Mouse (Mus musculus) limb, embryonic 14.5 days (tissue): ENCODE measurements at regions not wholly inside any gene's neighbourhood (a gene's known extent, or its start where the extent isn't known, plus 50 kb on each side); places are given as distances from the start of the nearest gene placed in this dataset.

Experiments used
- ATAC-seq: fragments of 200-750 bp; cut with Nextera tagmentation; 2 replicates; pipeline ENCODE4 v1.8.0; 2017; ENCODE audit warnings: low read depth, moderate number of reproducible peaks, moderate TSS enrichment; ENCODE audit not compliant: low FRiP score
- DNase-seq: peaks from one replicate; pipeline ENCODE4 v3.0.0-alpha.2; 2015; ENCODE audit warnings: low spot score
- H3K27ac ChIP-seq: fragments of 300-500 bp; sonication (generic); replicated peaks from 2 replicates; pipeline ENCODE4 v1.5.1; 2014; ENCODE audit warnings: low read depth, mild to moderate bottlenecking, low read length, moderate library complexity, mixed read lengths
- H3K27me3 ChIP-seq: fragments of 300-500 bp; sonication (generic); 2 replicates; pipeline ENCODE4 v1.6.1; 2014; ENCODE audit warnings: low read length, mixed read lengths; ENCODE audit not compliant: control insufficient read depth, insufficient read depth
- H3K36me3 ChIP-seq: fragments of 300-500 bp; sonication (generic); 2 replicates; pipeline ENCODE4 v1.6.1; 2014; ENCODE audit warnings: mild to moderate bottlenecking, low read length, moderate library complexity, mixed read lengths; ENCODE audit not compliant: control insufficient read depth, insufficient read depth
- H3K4me1 ChIP-seq: fragments of 300-500 bp; sonication (generic); 2 replicates; pipeline ENCODE4 v1.6.1; 2014; ENCODE audit warnings: antibody characterized with exemption, low read length, mixed read lengths; ENCODE audit not compliant: control insufficient read depth, insufficient read depth
- H3K4me2 ChIP-seq: fragments of 300-500 bp; sonication (generic); replicated peaks from 2 replicates; pipeline ENCODE4 v1.6.1; 2014; ENCODE audit warnings: low read depth, mild to moderate bottlenecking, low read length, moderate library complexity; ENCODE audit not compliant: severe bottlenecking
- H3K4me3 ChIP-seq: fragments of 300-500 bp; sonication (generic); replicated peaks from 2 replicates; pipeline ENCODE4 v1.5.1; 2014; ENCODE audit warnings: low read length
- H3K9ac ChIP-seq: fragments of 300-500 bp; sonication (generic); 2 replicates; pipeline ENCODE4 v1.6.1; 2014; ENCODE audit warnings: mild to moderate bottlenecking, low read depth, low read length, moderate library complexity; ENCODE audit not compliant: severe bottlenecking
- H3K9me3 ChIP-seq: fragments of 300-500 bp; sonication (generic); 2 replicates; pipeline ENCODE4 v1.6.1; 2016; ENCODE audit warnings: low read length; ENCODE audit not compliant: control insufficient read depth
- POLR2A ChIP-seq: fragments of 200-500 bp; IDR thresholded peaks from 2 replicates; pipeline ENCODE4 v1.8.0; 2012; ENCODE audit warnings: inconsistent platforms, mild to moderate bottlenecking, moderate library complexity, borderline replicate concordance; ENCODE audit not compliant: insufficient read depth, insufficient read length; ENCODE audit errors: extremely low read depth
- WGBS: fragments of 180-500 bp; shearing (Covaris S2); extraction: QIAGEN DNeasy Blood & Tissue Kit; methylation state at CpG from one replicate; pipeline ENCODE4 v1.1.7; 2014; 5-methylcytosine and 5-hydroxymethylcytosine counted together

DNA sequence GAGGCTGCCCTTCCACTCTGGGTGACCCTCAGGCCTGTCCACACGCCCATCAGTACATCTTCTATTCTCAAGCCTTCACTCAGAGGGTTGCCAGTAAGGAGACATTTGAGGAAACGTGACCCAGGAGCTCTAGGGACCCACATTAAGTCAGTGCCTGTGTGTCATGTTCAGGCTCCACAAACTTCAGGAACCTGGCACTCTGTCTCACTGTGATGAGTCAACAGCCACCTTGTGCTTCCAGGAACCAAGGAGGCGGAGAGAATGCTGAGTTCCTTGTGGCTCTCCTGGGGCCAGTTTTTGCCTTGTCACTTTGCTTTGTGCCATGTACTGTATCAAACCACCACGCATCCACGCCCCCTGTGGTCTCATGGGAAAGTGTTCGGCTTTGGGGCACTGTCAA is 104.4 kb downstream of the Abhd5 start:
- H3K9me3 ChIP-seq: no peaks in the 10 kb centered on the region
- H3K9ac ChIP-seq: no peak overlapping the region
- H3K27ac ChIP-seq: no peak overlapping the region
- no peak for TF ChIP-seq POLR2A
- DNase-seq (no peak), ATAC-seq (no peak)
- H3K27me3 ChIP-seq: no peaks in the 10 kb centered on the region
- no peak overlapping the region for H3K4me3 ChIP-seq
- H3K4me2 ChIP-seq: no peak overlapping the region
- H3K4me1 ChIP-seq: no peaks in the 10 kb centered on the region
- 73% methylated on average over 6 of the region's 6 CpGs for WGBS
- H3K36me3 ChIP-seq: no peaks in the 10 kb centered on the region

DNA sequence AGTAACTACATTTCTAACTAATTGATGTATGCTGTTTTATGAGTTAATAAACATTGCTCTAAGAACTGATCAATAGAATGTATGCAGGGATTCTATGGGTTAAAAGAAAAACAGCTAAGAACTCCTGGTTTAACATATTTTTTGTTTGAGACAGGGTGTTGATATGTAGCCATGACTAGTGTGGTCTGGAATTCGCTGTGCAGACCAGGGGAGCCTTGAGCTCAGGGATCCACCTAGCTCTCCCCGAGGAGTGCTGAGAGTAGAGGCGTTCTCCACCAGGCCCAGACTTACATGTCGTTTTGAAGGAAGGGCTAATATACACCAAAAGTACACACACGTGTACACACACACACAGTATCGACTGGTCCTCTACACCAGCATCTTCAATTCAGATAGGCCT is 108.1 kb downstream of the Abhd5 start:
- H3K4me1 ChIP-seq: no peaks in the 10 kb centered on the region
- H3K4me2 ChIP-seq: no peak overlapping the region
- 82% methylated on average over 6 of the region's 6 CpGs for WGBS
- no peaks in the 10 kb centered on the region for H3K36me3 ChIP-seq
- no peaks in the 10 kb centered on the region for H3K27me3 ChIP-seq
- DNase-seq (no peak), ATAC-seq (no peak)
- H3K4me3 ChIP-seq: no peak overlapping the region
- no peaks in the 10 kb centered on the region for H3K9me3 ChIP-seq
- H3K9ac ChIP-seq: no peak overlapping the region
- no peak for TF ChIP-seq POLR2A
- no peak overlapping the region for H3K27ac ChIP-seq

DNA sequence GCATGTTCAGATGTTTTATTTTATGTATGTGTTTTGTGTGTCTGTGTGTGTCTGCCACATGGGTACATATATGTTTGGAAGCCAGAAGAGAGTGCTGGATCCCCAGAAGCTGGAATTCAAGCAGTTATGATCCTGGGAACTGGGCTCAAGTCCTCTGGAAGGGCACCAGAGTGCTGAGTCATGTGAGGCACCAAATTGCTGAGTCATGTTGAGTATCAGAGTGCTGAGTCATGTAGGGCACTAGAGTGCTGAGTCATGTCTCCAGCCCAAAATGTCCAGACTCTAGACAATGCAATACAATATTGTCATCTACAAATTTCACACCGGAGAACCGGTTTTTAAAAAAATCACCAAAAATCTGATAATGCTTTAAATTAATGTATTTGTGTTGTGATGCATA is 120.1 kb downstream of the Abhd5 start:
- Histone ChIP-seq H3K27ac (no peak overlapping the region), H3K9ac (no peak overlapping the region), H3K27me3 (no peaks in the 10 kb centered on the region), H3K4me1 (peaks cover 6% of the 10 kb centered on the region; the same call in 1 of the 2 replicates), H3K4me2 (no peak overlapping the region), H3K9me3 (no peaks in the 10 kb centered on the region), H3K4me3 (no peak overlapping the region), H3K36me3 (no peaks in the 10 kb centered on the region)
- ATAC-seq: no peak
- no peak for DNase-seq
- 96% methylated on average over 2 of the region's 2 CpGs for WGBS
- TF ChIP-seq POLR2A: no peak

DNA sequence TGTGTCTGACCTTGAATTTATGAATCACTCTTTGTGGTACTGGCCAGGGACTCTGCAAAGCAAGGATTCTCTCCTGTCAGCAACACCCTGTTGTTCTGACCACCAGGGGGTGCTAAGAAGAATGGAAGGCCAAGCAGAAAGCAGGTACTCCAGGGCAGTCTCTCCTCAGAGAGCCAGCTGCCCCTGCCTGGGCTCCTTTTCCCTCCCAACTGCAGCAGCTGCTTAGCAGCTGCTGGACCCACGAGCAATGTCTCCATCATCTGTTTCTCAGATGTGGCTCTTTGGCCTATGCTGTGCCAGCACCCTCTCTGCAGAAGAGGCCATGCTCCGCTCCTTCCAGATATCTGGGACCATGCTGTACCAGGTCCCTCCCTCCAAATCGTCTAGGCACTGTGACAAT is 124.9 kb downstream of the Abhd5 start:
- no peaks in the 10 kb centered on the region for H3K27me3 ChIP-seq
- WGBS: 38% methylated on average over 3 of the region's 3 CpGs
- TF ChIP-seq POLR2A: no peak
- H3K36me3 ChIP-seq: no peaks in the 10 kb centered on the region
- ATAC-seq: peak; percentile 70; the same call in 1 of the 2 replicates
- no peak overlapping the region for H3K4me3 ChIP-seq
- H3K27ac ChIP-seq: no peak overlapping the region
- H3K4me2 ChIP-seq: no peak overlapping the region
- H3K9me3 ChIP-seq: no peaks in the 10 kb centered on the region
- no peaks in the 10 kb centered on the region for H3K4me1 ChIP-seq
- peak; percentile 38 for DNase-seq
- no peak overlapping the region for H3K9ac ChIP-seq

DNA sequence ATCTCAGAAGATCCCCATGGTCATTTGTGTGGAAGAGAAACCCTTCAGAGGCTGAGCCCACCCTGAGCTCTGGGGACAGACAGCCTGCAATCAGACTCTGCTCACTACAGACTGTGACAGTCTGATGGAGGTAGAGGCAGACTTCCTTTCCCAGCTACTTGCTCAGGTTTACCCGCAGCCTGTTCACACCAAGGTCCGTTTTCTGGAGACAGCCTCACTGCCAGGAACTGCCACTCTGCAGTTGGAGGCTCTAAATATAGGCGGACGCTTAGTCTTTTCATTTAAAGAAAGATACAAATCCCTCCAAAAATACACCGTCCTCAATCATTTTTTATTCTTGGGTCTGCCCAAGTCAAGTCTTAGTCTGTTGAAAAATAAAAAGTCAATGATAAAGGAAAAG is 135.6 kb downstream of the Abhd5 start:
- Histone ChIP-seq H3K27me3 (no peaks in the 10 kb centered on the region), H3K9ac (no peak overlapping the region), H3K4me1 (no peaks in the 10 kb centered on the region), H3K4me3 (no peak overlapping the region), H3K36me3 (no peaks in the 10 kb centered on the region), H3K27ac (no peak overlapping the region), H3K4me2 (no peak overlapping the region), H3K9me3 (no peaks in the 10 kb centered on the region)
- WGBS: 89% methylated on average over 5 of the region's 5 CpGs
- ATAC-seq (no peak), DNase-seq (no peak)
- no peak for TF ChIP-seq POLR2A

DNA sequence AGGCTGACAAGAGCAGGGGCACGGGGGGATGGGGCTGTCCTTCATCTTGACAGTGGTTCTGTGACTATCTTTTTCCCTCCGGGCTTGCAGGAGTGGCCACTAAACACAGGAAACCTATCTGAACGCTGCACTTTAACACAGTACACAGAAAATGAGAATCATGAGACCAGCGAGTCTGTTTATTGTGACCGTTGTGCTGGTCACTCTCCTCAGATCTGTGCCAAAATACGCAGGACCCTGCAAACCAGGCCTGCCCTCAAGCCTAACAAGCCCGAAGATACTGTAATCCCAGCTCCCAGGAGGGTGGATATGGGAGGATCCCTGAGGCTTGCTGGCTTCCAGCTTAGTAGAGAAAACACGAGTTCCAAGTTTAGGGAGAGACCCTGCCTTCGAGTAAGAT is 143.3 kb downstream of the Abhd5 start:
- H3K4me1 ChIP-seq: no peaks in the 10 kb centered on the region
- no peak overlapping the region for H3K9ac ChIP-seq
- H3K36me3 ChIP-seq: no peaks in the 10 kb centered on the region
- H3K4me3 ChIP-seq: no peak overlapping the region
- ATAC-seq: no peak
- no peaks in the 10 kb centered on the region for H3K27me3 ChIP-seq
- no peak overlapping the region for H3K27ac ChIP-seq
- no peak overlapping the region for H3K4me2 ChIP-seq
- TF ChIP-seq POLR2A: no peak
- H3K9me3 ChIP-seq: no peaks in the 10 kb centered on the region
- no peak for DNase-seq
- 75% methylated on average over 9 of the region's 9 CpGs for WGBS
